Mouse (Mus musculus) limb, embryonic 13.5 days (tissue): ENCODE data around the gene Nip7. TPM values are rescaled to one million over a fixed set of nuclear protein-coding genes. Genes with fewer than 3 reads are reported as not detected.

Experiments used
- ATAC-seq: fragments of 200-750 bp; cut with Nextera tagmentation; 2 replicates; pipeline ENCODE4 v1.8.0; 2017; ENCODE audit warnings: low read depth, moderate number of reproducible peaks, moderate TSS enrichment; ENCODE audit not compliant: low FRiP score
- H3K27ac ChIP-seq: fragments of 300-500 bp; sonication (generic); 2 replicates; pipeline ENCODE4 v1.5.1; 2015; ENCODE audit warnings: inconsistent platforms, mild to moderate bottlenecking, moderate library complexity
- H3K27me3 ChIP-seq: fragments of 300-500 bp; sonication (generic); 2 replicates; pipeline ENCODE4 v1.6.1; 2015; ENCODE audit warnings: mild to moderate bottlenecking, inconsistent platforms
- H3K36me3 ChIP-seq: fragments of 300-500 bp; sonication (generic); 2 replicates; pipeline ENCODE4 v1.6.1; 2015; ENCODE audit warnings: inconsistent platforms, mild to moderate bottlenecking, moderate library complexity
- H3K4me1 ChIP-seq: fragments of 300-500 bp; sonication (generic); 2 replicates; pipeline ENCODE4 v1.6.1; 2015; ENCODE audit warnings: inconsistent platforms
- H3K4me2 ChIP-seq: fragments of 300-500 bp; sonication (generic); replicated peaks from 2 replicates; pipeline ENCODE4 v1.6.1; 2015; ENCODE audit warnings: inconsistent platforms, mild to moderate bottlenecking, moderate library complexity
- H3K4me3 ChIP-seq: fragments of 300-500 bp; sonication (generic); 2 replicates; pipeline ENCODE4 v1.5.1; 2015; ENCODE audit warnings: moderate library complexity, mild to moderate bottlenecking, inconsistent platforms
- H3K9ac ChIP-seq: fragments of 300-500 bp; sonication (generic); 2 replicates; pipeline ENCODE4 v1.6.1; 2015; ENCODE audit warnings: mild to moderate bottlenecking, inconsistent platforms
- H3K9me3 ChIP-seq: fragments of 300-500 bp; sonication (generic); 2 replicates; pipeline ENCODE4 v1.6.1; 2016; ENCODE audit warnings: inconsistent platforms
- WGBS: fragments of 180-500 bp; shearing (Covaris S2); methylation state at CpG from one replicate; pipeline ENCODE4 v1.1.7; 2015; 5-methylcytosine and 5-hydroxymethylcytosine counted together
- microRNA-seq: library from miRNA; unstranded; fragments of <30 nt; microRNA quantifications from one replicate; pipeline ENCODE4, GENCODE M21; 2016
- polyA plus RNA-seq: library from polyadenylated mRNA; unstranded; fragments of >200 nt; fragmentation: Nextera tagmentation; extraction: Ambion mirVana; gene quantifications from 2 replicates; pipeline ENCODE4 v1.2.1, GENCODE M21; 2015

Nip7 gene
- polyA plus RNA-seq, 1 experiment from 2014 or later, result 99.9 TPM

GRCm38 (mm10) chr8:107108978-107109720, 52.5 kb downstream of the Nip7 start:
- 72% methylated on average over 23 of the region's 23 CpGs for WGBS
- Histone ChIP-seq H3K27ac (no peak overlapping the region), H3K27me3 (no peaks in the 10 kb centered on the region), H3K4me2 (no peak overlapping the region), H3K4me3 (no peak overlapping the region), H3K36me3 (no peaks in the 10 kb centered on the region), H3K9me3 (no peaks in the 10 kb centered on the region), H3K4me1 (peaks cover 16% of the 10 kb centered on the region), H3K9ac (no peak overlapping the region)
- ATAC-seq, result no peak

GRCm38 (mm10) chr8:107109816-107110435, 53.2 kb downstream of the Nip7 start:
- H3K4me1 ChIP-seq, result peaks cover 24% of the 10 kb centered on the region
- no peak overlapping the region for H3K27ac ChIP-seq
- 76% methylated on average over 5 of the region's 5 CpGs for WGBS
- H3K27me3 ChIP-seq, result no peaks in the 10 kb centered on the region
- H3K4me2 ChIP-seq, result no peak overlapping the region
- H3K4me3 ChIP-seq, result no peak overlapping the region
- H3K36me3 ChIP-seq, result no peaks in the 10 kb centered on the region
- no peaks in the 10 kb centered on the region for H3K9me3 ChIP-seq
- no peak overlapping the region for H3K9ac ChIP-seq
- ATAC-seq, result no peak

Small RNAs within 50 kb of the gene (microRNA-seq; reads per million reads assigned to microRNA genes)
- 0.87 reads per million for gene Mir7075

Other genes with a start within 250 kb of the Nip7 start
- gene Has3, start 186.6 kb upstream of the Nip7 start, polyA plus RNA-seq, result 0.15 and 0.25 TPM in 2 replicates
- gene Utp4, start 163.2 kb upstream of the Nip7 start, polyA plus RNA-seq, result 68.4 and 69.9 TPM in 2 replicates
- 16.4 and 17.7 TPM in 2 replicates for gene Sntb2, start 121.1 kb upstream of the Nip7 start, polyA plus RNA-seq
- gene Vps4a, start 25.7 kb upstream of the Nip7 start, polyA plus RNA-seq, result 81.7 and 81.9 TPM in 2 replicates
- gene Pdf, start 8.3 kb upstream of the Nip7 start, polyA plus RNA-seq, result 51.0 and 55.6 TPM in 2 replicates
- 37.5 and 40.8 TPM in 2 replicates for gene Cog8, start 188 bp upstream of the Nip7 start, polyA plus RNA-seq
- not detected in 2 replicates for gene Tmed6, start 8.8 kb downstream of the Nip7 start, polyA plus RNA-seq
- 23.5 and 24.0 TPM in 2 replicates for gene Terf2, start 39.7 kb downstream of the Nip7 start, polyA plus RNA-seq
- 71.9 and 77.0 TPM in 2 replicates for gene Cyb5b, start 93.8 kb downstream of the Nip7 start, polyA plus RNA-seq
- 21.4 and 22.5 TPM in 2 replicates for gene Nfat5, start 236.6 kb downstream of the Nip7 start, polyA plus RNA-seq